Mouse (Mus musculus): ENCODE measurements around the gene Klra10.
"Not testable (repeated sequence)": the region's sequence is repeated elsewhere in the genome, so short reads cannot be mapped to it uniquely, and the experiment has no call there.

The Klra10 gene

DNA sequence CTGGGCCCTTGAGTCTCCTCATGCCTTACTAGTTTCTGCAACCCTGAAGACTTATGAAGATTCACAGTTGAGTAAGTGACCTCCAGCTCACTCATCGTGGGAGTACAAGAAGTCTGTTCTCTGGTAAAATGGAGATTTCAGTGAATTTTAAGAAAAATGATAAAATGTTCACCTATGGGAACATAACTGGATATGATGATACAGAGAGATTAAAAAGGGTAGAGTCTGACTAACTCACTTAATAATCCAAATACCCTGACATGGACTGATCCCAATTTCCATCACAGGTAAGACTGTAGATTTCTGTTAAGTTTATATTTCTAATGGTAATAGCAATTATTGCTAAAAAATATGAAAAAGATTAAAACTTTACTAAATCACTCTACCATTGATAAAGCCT, at the start of gene Klra10:
Klra10 (minus strand) TSS at position 101 of the 400 bp plus-strand sequence.
- not testable (repeated sequence) for DNase-seq (ENCODE audit: low spot score in 2 of 2)

DNA sequence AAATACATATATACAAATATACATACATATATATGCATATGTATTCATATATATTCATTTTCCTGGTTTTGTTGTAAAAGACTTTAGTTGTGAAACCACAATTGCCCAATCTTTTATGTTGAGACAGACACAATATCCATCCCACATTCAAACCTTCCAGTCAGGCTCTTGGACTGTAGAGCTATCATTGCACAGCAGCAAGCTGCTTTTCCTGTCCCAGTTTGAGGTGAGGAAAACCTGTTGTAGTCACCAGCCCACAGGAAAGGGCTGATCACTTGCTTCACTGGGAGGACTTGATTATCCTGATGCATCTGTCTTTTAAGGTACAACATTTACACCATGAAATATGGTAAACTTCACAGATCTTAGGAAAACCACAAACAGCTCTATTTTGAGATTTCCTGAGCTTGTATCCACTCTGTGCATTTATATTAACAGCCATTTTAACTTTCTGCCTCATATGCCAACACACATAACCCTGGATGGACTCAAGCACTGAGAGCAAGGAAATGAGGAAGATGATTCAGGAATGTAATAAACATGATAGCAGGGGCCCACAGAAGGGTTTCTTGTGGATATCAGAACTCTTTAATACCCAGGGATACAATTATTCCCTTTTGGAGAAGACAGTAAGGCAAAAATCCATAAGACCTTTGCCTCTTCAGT, 6.4 kb upstream of the Klra10 start:
- no peak for DNase-seq (ENCODE audit: low spot score in 2 of 2)

DNA sequence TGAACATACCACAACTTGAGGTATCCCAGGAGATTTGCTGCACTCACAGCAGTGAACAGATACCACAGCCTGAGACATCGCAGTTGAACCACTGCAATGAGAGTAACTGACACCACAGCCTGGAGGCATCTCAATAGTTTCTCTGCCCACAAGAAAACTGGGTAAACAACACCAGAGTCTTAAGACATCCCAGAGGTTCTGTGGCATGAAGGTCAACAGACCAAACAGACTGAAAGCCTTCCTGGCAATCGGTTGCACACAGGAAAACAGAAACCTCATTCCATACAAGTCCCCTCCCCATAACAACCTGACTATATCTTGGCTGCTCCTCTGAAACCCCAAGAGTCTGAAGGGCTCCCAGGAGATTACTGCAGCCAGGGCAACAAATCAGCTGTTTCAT, 26.4 kb downstream of the Klra10 start:
- no peak for DNase-seq (ENCODE audit: low spot score in 2 of 2)

DNA sequence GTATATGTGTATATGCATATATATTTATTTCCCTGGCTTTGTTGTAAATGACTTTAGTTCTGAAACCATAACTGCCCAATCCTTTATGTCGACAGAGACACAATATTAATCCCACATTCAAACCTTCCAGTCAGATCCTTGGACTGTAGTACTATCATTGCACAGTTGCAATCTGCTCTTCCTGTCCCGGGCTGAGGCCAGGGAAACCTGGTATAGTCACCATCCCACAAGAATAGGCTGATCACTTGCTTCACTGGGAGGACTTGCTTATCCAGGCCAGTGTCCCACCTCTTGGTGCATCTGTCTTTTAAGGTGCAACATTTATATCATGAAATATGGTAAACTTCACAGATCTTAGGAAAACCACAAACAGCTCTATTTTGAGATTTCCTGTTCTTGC, 44.2 kb downstream of the Klra10 start:
- DNase-seq (ENCODE audit: low spot score in 2 of 2), result no peak

DNA sequence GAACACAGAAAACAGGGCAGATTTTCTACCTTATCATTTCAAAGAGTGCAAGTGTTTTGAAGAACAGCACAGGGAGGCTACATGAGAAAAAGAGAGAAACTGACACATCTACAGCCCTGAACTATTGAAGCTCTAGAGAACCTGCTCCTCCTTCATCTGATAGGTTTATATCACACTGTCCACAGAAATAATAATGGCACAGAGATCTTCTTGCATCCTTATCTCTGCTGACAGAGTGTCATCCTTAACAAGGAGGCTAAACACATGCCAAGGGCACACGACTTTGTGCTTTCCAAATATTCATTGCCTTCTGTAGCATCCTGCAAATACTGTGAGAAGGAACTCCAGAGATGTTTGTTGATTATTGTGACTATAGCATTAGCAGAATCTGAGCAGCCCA, 45.1 kb downstream of the Klra10 start:
- DNase-seq (ENCODE audit: low spot score in 2 of 2), result no peak

DNA sequence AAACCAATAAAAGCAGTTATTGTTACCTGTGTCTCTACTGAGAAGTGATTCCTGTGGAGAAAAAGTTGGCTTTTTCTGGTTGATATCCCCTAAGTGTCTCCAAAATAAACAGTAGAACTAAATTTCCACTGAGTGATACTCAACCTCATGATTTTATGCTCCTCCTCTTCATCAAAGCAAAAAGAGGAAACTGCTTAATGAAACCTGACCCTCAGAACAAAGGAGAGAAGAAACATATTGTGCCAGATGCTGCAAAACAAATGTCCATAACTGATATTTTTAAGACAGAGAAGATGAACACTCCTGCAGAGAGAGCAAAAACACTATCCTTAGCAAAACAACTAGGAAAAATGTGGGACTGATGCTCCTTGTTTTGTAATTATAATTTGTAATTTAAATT, 48.5 kb downstream of the Klra10 start, which contains the start of gene Klra7:
Klra7 (minus strand) TSS at position 101 of the 400 bp plus-strand sequence.
- DNase-seq (ENCODE audit: low spot score in 2 of 2), result no peak
